Mouse (Mus musculus) MEL (cell line): ENCODE measurements around the gene Kynu.

Source experiments
- BHLHE40 ChIP-seq: IDR thresholded peaks from 2 replicates; pipeline ENCODE4 v1.6.1; 2012; ENCODE audit warnings: low read depth, mild to moderate bottlenecking, inconsistent platforms, low read length, improper control_type of control experiment, borderline replicate concordance
- CTCF ChIP-seq, 3 experiments: IDR thresholded peaks in 2 of 3; conservative IDR thresholded peaks in 1 of 3; 2 replicates each; pipeline ENCODE4 v1.5.1; 2011 to 2012; ENCODE audit warnings: low read length in 3 of 3, low read depth in 2 of 3, mild to moderate bottlenecking in 2 of 3, improper control_type of control experiment in 1 of 3, inconsistent platforms in 1 of 3, mixed read lengths in 1 of 3, moderate library complexity in 1 of 3; ENCODE audit not compliant: control insufficient read depth in 1 of 3, insufficient read depth in 1 of 3, poor library complexity in 1 of 3, severe bottlenecking in 1 of 3
- EP300 ChIP-seq, 2 experiments: IDR thresholded peaks; 2 replicates each; pipeline ENCODE4 v1.6.1; 2011; ENCODE audit warnings: improper control_type of control experiment in 2 of 2, low read length in 2 of 2, low read depth in 1 of 2, mild to moderate bottlenecking in 1 of 2
- MAX ChIP-seq: IDR thresholded peaks from 2 replicates; pipeline ENCODE4 v1.6.1; 2011; ENCODE audit warnings: low read length, improper control_type of control experiment
- MEF2A ChIP-seq: IDR thresholded peaks from 2 replicates; pipeline ENCODE4 v1.6.1; 2014; ENCODE audit warnings: low read depth, mild to moderate bottlenecking, inconsistent platforms, low read length, improper control_type of control experiment; ENCODE audit not compliant: poor library complexity, insufficient replicate concordance, severe bottlenecking; ENCODE audit errors: extremely low read depth
- NELFE ChIP-seq: IDR thresholded peaks from 2 replicates; pipeline ENCODE4 v1.6.1; 2011; ENCODE audit warnings: low read depth, low read length, improper control_type of control experiment
- POLR2A ChIP-seq, 2 experiments: IDR thresholded peaks; 2 replicates each; pipeline ENCODE4 v1.6.1; 2011 to 2012; ENCODE audit warnings: low read length in 2 of 2, mild to moderate bottlenecking in 2 of 2, control low read depth in 1 of 2, improper control_type of control experiment in 1 of 2, low read depth in 1 of 2, moderate library complexity in 1 of 2; ENCODE audit not compliant: control insufficient read depth in 1 of 2, insufficient read depth in 1 of 2, poor library complexity in 1 of 2
- SMC3 ChIP-seq: IDR thresholded peaks from 2 replicates; pipeline ENCODE4 v1.6.1; 2011; ENCODE audit warnings: low read depth, low read length, improper control_type of control experiment
- TCF12 ChIP-seq: IDR thresholded peaks from 2 replicates; pipeline ENCODE4 v1.6.1; 2014; ENCODE audit warnings: low read depth, mild to moderate bottlenecking, inconsistent platforms, low read length, improper control_type of control experiment, moderate library complexity
- USF1 ChIP-seq: IDR thresholded peaks from 2 replicates; pipeline ENCODE4 v1.6.1; 2014; ENCODE audit warnings: low read depth, mild to moderate bottlenecking, inconsistent platforms, low read length, improper control_type of control experiment, moderate library complexity
- ZC3H11A ChIP-seq: IDR thresholded peaks from 2 replicates; pipeline ENCODE4 v1.6.1; 2012; ENCODE audit warnings: low read depth, mild to moderate bottlenecking, inconsistent platforms, low read length, improper control_type of control experiment

- TF ChIP-seq TCF12 = no peak
- TF ChIP-seq ZC3H11A = no peak
- no peak for TF ChIP-seq BHLHE40
- TF ChIP-seq CTCF (IDR thresholded peaks at IDR 0.05 in 2 of 3, conservative IDR thresholded peaks at IDR 0.05 in 1 of 3; ENCODE audit: control insufficient read depth in 1 of 3, insufficient read depth in 1 of 3, low read depth in 2 of 3, low read length in 3 of 3, poor library complexity in 1 of 3, severe bottlenecking in 1 of 3) = no peak
- TF ChIP-seq USF1 = no peak
- TF ChIP-seq MEF2A = no peak
- TF ChIP-seq EP300 (IDR thresholded peaks at IDR 0.05; ENCODE audit: low read depth in 1 of 2, low read length in 2 of 2) = no peak
- TF ChIP-seq NELFE = no peak
- no peak for TF ChIP-seq POLR2A (IDR thresholded peaks at IDR 0.05; ENCODE audit: control insufficient read depth in 1 of 2, insufficient read depth in 1 of 2, low read depth in 1 of 2, low read length in 2 of 2, poor library complexity in 1 of 2)
- no peak for TF ChIP-seq MAX
- TF ChIP-seq SMC3 = no peak
Measured at GRCm38 (mm10) chr2:43561209-43561608, 6.1 kb downstream of the Kynu start.
